Mouse (Mus musculus): ENCODE results near the gene Fmod. TPM values are rescaled to one million over a fixed set of nuclear protein-coding genes. Genes with fewer than 3 reads are reported as not detected.

Fmod gene
- total and polyA plus RNA-seq, 3 experiments = 0.16 TPM; not detected in 2

DNA sequence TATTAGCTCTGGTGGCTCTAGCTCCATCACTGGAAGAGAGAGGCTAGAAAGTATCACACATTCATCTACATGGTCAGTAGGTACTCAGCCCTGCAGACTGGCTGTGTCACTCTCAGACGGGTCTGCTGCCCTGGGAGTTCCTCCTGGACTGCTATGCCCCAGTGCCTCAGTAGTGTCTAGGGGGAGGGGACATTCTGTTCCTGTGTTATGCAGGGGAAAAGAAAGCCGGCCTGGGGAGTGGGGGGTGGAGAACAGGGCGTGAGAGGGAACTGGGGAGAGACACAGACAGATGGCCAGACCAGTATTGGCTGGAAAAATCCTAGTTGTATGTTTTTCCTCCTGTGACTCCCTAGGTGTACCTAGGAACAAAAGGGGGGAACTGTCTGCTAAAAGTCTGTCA lies 49.0 kb downstream of the Fmod start:
- no peaks in the 10 kb centered on the region for H3K36me3 ChIP-seq (replicated peaks)
- DNase-seq (ENCODE audit: low spot score) (no peak), ATAC-seq (ENCODE audit: extremely low read depth, insufficient number of reproducible peaks, low FRiP score, poor library complexity, severe bottlenecking) (no peak)
- peaks cover 82% of the 10 kb centered on the region for H3K27me3 ChIP-seq (ENCODE audit: insufficient read depth, low read length)
- peaks cover 41% of the 10 kb centered on the region for H3K4me1 ChIP-seq (ENCODE audit: insufficient read depth, low read depth, low read length)
- H3K4me3 ChIP-seq (ENCODE audit: low read depth, low read length) = no peak overlapping the region
- H3K9me3 ChIP-seq (replicated peaks) = no peaks in the 10 kb centered on the region
- TF ChIP-seq TAL1 (conservative IDR thresholded peaks at IDR 0.05; ENCODE audit: low read depth, low read length) = no peak
- TF ChIP-seq GATA1 (IDR thresholded peaks at IDR 0.05; ENCODE audit: borderline replicate concordance, low read length) = no peak
- TF ChIP-seq POLR2AphosphoS5 (IDR thresholded peaks at IDR 0.05; ENCODE audit: insufficient replicate concordance, low read depth, low read length) = no peak
- TF ChIP-seq GATA2 (IDR thresholded peaks at IDR 0.05; ENCODE audit: borderline replicate concordance, low read depth, low read length) = no peak
- TF ChIP-seq CTCF (IDR thresholded peaks at IDR 0.05; ENCODE audit: low read depth, low read length) = no peak

DNA sequence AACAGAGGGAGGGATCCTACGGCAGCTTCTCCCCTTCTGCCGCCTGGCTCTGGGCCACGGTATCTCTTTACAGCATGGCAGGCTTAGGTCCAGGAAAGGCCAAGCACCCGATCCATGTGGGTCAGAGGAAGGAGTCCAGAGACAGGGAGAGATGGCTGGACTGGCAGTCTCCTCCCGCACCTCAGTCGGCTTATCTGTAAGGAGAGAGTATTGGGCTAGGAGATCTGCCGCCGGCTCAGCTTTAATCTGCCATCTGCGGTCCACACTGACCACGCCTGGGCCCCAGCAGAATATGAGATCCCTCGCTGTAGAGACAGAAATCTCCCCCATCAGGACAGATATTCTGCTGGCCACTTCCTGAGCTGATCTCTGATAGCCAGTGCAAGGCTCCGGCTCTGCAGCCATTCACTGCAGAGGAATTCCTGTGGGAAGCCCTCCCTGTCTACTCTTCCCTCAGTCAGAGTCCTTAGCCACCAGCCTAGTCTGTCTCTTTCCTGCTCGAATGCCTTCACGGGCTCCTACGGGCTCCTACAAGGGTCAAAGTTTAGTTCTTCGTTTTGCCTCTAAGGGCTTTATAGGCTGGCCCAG lies 49.9 kb downstream of the Fmod start:
- Histone ChIP-seq H3K27me3 (ENCODE audit: insufficient read depth, low read length) (peaks cover 83% of the 10 kb centered on the region), H3K4me3 (ENCODE audit: low read depth, low read length) (peak overlapping the region; percentile 7; the same call in 1 of the 2 replicates), H3K9me3 (replicated peaks) (no peaks in the 10 kb centered on the region), H3K36me3 (replicated peaks) (no peaks in the 10 kb centered on the region), H3K4me1 (ENCODE audit: insufficient read depth, low read depth, low read length) (peaks cover 43% of the 10 kb centered on the region)
- no peak for DNase-seq (ENCODE audit: low spot score)
- no peak for TF ChIP-seq POLR2AphosphoS5 (IDR thresholded peaks at IDR 0.05; ENCODE audit: insufficient replicate concordance, low read depth, low read length)
- no peak for TF ChIP-seq CTCF (IDR thresholded peaks at IDR 0.05; ENCODE audit: low read depth, low read length)
- TF ChIP-seq TAL1 (conservative IDR thresholded peaks at IDR 0.05; ENCODE audit: low read depth, low read length) = no peak
- TF ChIP-seq GATA1 (IDR thresholded peaks at IDR 0.05; ENCODE audit: borderline replicate concordance, low read length) = no peak
- TF ChIP-seq GATA2 (IDR thresholded peaks at IDR 0.05; ENCODE audit: borderline replicate concordance, low read depth, low read length) = no peak
- ATAC-seq (ENCODE audit: extremely low read depth, insufficient number of reproducible peaks, low FRiP score, poor library complexity, severe bottlenecking) = no peak

DNA sequence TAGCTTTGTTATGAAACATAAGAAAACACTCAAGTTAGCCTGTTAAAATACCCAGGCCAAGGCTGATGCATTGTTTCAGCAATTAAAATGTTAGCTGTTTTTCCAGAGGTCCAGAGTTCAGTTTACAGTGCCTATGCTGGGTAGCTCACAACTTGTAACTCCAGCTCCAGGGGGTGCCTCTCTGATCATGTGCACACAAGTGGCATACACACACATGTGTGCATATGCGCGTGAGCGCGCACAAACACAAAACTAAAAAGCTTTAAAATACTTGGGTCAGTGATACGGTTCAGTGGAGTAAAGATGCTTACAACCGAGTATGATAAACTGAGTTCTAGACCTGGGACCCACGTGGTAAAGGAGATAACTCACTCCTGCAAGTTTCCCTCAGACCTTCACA lies 52.0 kb downstream of the Fmod start:
- Histone ChIP-seq H3K36me3 (replicated peaks) (no peaks in the 10 kb centered on the region), H3K27me3 (ENCODE audit: insufficient read depth, low read length) (peaks cover 79% of the 10 kb centered on the region), H3K9me3 (replicated peaks) (no peaks in the 10 kb centered on the region), H3K4me3 (ENCODE audit: low read depth, low read length) (no peak overlapping the region), H3K4me1 (ENCODE audit: insufficient read depth, low read depth, low read length) (peaks cover 46% of the 10 kb centered on the region)
- ATAC-seq (ENCODE audit: extremely low read depth, insufficient number of reproducible peaks, low FRiP score, poor library complexity, severe bottlenecking) (no peak), DNase-seq (ENCODE audit: low spot score) (no peak)
- TF ChIP-seq TAL1 (conservative IDR thresholded peaks at IDR 0.05; ENCODE audit: low read depth, low read length) (no peak), POLR2AphosphoS5 (IDR thresholded peaks at IDR 0.05; ENCODE audit: insufficient replicate concordance, low read depth, low read length) (no peak), GATA2 (IDR thresholded peaks at IDR 0.05; ENCODE audit: borderline replicate concordance, low read depth, low read length) (no peak), CTCF (IDR thresholded peaks at IDR 0.05; ENCODE audit: low read depth, low read length) (no peak), GATA1 (IDR thresholded peaks at IDR 0.05; ENCODE audit: borderline replicate concordance, low read length) (no peak)

DNA sequence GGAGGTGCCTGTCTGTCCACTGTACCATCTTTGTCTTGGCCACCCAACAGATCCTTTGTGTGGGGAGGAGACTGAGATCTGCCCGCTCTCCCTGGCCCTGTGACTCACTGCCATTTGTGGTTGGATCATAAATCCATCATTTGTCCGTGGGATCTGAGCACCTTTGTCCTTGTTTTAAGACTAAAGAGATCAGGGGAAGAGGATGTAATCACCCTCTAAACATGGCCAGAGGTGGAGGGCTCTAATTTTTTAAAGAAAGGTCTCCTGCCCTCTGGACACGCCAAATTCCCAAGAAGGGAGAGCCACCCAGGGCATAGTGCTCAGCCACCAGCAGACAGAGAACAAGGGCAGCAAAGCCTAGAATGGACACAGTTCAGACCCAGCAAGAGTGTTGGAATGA lies 54.8 kb downstream of the Fmod start:
- ATAC-seq (ENCODE audit: extremely low read depth, insufficient number of reproducible peaks, low FRiP score, poor library complexity, severe bottlenecking) (no peak), DNase-seq (ENCODE audit: low spot score) (no peak)
- Histone ChIP-seq H3K27me3 (ENCODE audit: insufficient read depth, low read length) (peaks cover 61% of the 10 kb centered on the region), H3K4me1 (ENCODE audit: insufficient read depth, low read depth, low read length) (peaks cover 61% of the 10 kb centered on the region), H3K4me3 (ENCODE audit: low read depth, low read length) (no peak overlapping the region), H3K9me3 (replicated peaks) (no peaks in the 10 kb centered on the region), H3K36me3 (replicated peaks) (no peaks in the 10 kb centered on the region)
- TF ChIP-seq TAL1 (conservative IDR thresholded peaks at IDR 0.05; ENCODE audit: low read depth, low read length) (no peak), POLR2AphosphoS5 (IDR thresholded peaks at IDR 0.05; ENCODE audit: insufficient replicate concordance, low read depth, low read length) (no peak), CTCF (IDR thresholded peaks at IDR 0.05; ENCODE audit: low read depth, low read length) (no peak), GATA2 (IDR thresholded peaks at IDR 0.05; ENCODE audit: borderline replicate concordance, low read depth, low read length) (no peak), GATA1 (IDR thresholded peaks at IDR 0.05; ENCODE audit: borderline replicate concordance, low read length) (no peak)

DNA sequence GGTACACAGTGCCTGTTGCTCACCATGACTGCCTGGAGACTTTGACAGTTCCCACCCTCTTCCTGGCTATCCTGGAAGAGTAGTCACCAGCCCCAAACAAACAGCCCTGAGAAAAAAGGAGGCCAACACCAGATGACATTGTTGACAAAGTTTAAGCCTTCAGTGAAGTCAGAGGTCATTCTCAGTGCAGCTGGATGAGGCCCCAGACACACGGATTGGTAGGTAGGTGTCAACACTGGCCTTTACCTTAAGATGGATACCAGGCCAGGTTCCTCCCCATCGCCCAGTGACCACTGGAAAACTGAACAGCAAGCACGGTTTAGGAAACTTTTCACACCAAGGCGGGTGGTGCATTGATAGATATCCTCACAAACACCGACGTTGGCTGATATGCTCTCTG lies 55.3 kb downstream of the Fmod start:
- no peaks in the 10 kb centered on the region for H3K9me3 ChIP-seq (replicated peaks)
- peak overlapping the region; percentile 70; the same call in 1 of the 2 replicates for H3K4me3 ChIP-seq (ENCODE audit: low read depth, low read length)
- DNase-seq (ENCODE audit: low spot score) = no peak
- no peak for TF ChIP-seq CTCF (IDR thresholded peaks at IDR 0.05; ENCODE audit: low read depth, low read length)
- TF ChIP-seq GATA2 (IDR thresholded peaks at IDR 0.05; ENCODE audit: borderline replicate concordance, low read depth, low read length) = no peak
- TF ChIP-seq TAL1 (conservative IDR thresholded peaks at IDR 0.05; ENCODE audit: low read depth, low read length) = no peak
- TF ChIP-seq GATA1 (IDR thresholded peaks at IDR 0.05; ENCODE audit: borderline replicate concordance, low read length) = no peak
- TF ChIP-seq POLR2AphosphoS5 (IDR thresholded peaks at IDR 0.05; ENCODE audit: insufficient replicate concordance, low read depth, low read length) = no peak
- ATAC-seq (ENCODE audit: extremely low read depth, insufficient number of reproducible peaks, low FRiP score, poor library complexity, severe bottlenecking) = no peak
- H3K36me3 ChIP-seq (replicated peaks) = no peaks in the 10 kb centered on the region
- peaks cover 61% of the 10 kb centered on the region for H3K4me1 ChIP-seq (ENCODE audit: insufficient read depth, low read depth, low read length)
- H3K27me3 ChIP-seq (ENCODE audit: insufficient read depth, low read length) = peaks cover 56% of the 10 kb centered on the region

DNA sequence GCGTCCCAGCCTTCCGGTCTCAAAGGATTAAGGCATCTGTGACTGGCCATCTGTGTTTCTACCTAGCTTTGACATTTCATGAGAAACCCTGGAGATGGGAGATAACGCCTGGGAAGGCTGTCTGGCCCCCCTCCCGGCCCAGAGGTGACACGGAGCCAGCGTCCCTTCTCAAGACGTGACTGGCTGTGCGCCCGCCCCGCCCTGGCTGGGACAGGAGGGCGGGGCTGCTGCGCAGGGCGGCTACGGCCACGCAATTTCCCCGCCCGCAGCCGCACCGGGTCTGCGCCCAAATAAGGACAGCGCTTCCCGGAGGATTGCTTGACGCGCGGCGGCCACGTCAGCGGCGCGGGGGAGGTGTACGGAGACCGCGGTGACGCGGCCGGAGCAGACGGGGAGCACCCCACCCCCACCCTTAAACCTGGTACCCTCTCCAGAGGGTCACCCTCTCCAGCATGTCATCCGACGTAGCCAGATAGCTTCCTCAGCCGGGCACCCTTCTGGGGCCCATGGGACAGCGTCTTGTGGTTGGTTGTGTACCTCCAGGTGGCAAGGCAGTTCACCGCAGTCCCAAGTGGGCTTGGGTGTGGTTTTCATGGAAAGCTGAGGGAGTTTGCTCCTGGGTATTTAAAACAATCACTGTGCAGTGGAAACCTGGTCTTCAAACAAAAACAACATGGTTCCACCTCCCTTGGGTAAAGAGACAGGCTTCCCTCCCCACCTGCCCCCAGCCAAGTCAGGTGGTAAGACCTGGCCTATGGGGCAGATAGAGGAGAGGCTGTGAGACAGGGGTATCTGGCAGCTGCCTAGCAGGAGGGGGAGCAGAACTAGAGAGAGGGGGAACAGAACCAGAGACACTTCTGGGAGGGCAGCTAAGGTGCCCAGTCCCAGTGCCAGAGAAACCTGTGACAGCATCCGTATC lies 56.1 kb downstream of the Fmod start:
- Histone ChIP-seq H3K9me3 (replicated peaks) (no peaks in the 10 kb centered on the region), H3K4me1 (ENCODE audit: insufficient read depth, low read depth, low read length) (peaks cover 65% of the 10 kb centered on the region), H3K27me3 (ENCODE audit: insufficient read depth, low read length) (peaks cover 52% of the 10 kb centered on the region), H3K4me3 (ENCODE audit: low read depth, low read length) (peak overlapping the region; percentile 70), H3K36me3 (replicated peaks) (no peaks in the 10 kb centered on the region)
- ATAC-seq (ENCODE audit: extremely low read depth, insufficient number of reproducible peaks, low FRiP score, poor library complexity, severe bottlenecking) (peak; percentile 86), DNase-seq (ENCODE audit: low spot score) (peak; percentile 91)
- peak; percentile 55; the same call in 1 of the 2 replicates for TF ChIP-seq TAL1 (conservative IDR thresholded peaks at IDR 0.05; ENCODE audit: low read depth, low read length)
- TF ChIP-seq POLR2AphosphoS5 (IDR thresholded peaks at IDR 0.05; ENCODE audit: insufficient replicate concordance, low read depth, low read length) = no peak
- TF ChIP-seq GATA2 (IDR thresholded peaks at IDR 0.05; ENCODE audit: borderline replicate concordance, low read depth, low read length) = no peak
- no peak for TF ChIP-seq CTCF (IDR thresholded peaks at IDR 0.05; ENCODE audit: low read depth, low read length)
